11 mouse cellular contexts compared by ENCODE assay signal in the genomic region with DNA sequence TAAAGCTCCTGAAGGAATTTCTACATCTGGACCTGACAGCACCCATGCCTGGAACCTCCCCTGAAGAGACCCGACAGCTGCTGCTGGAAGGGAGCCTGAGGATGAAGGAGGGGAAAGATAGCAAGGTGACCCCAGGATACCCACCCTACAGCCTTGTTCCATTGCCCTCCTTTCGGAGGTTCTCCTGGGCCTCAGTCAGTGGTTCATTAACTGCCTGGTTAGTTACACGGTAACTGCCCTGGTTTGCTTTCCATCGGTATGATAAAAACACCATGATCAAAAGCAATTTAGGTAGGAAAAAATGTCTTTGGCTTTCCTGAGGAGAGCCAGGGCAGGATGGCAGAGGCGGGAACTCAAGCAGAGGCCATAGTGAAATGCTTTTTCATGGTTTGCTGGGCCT. TPM values are rescaled to one million over a fixed set of nuclear protein-coding genes. Genes with fewer than 3 reads are reported as not detected.
DNase-seq lines count a peak whose midpoint lies in the region; ATAC-seq and TF ChIP-seq lines count a peak whose summit lies in the region.
"Had no signal": no experiment of that assay in that cellular context is flagged by ENCODE, and none has a peak within 500 bp of the region (broad histone marks: within the 10 kb centered on the region; RNA-seq: fewer than 3 reads in every experiment).

No protein-coding gene starts in this region.

- peak overlapping the region; percentile 74 for H3K4me2 ChIP-seq in forebrain, embryonic 14.5 days (ENCODE audit: low read length)
- H3K4me2 ChIP-seq in hindbrain, postnatal 0 days (ENCODE audit: low read depth, low read length), result peak overlapping the region; percentile 52
- peak overlapping the region; percentile 73 for H3K4me2 ChIP-seq in midbrain, embryonic 13.5 days (replicated peaks)

- H3K9ac ChIP-seq in forebrain, embryonic 14.5 days (ENCODE audit: low read length), result peak overlapping the region; percentile 41; the same call in 1 of the 2 replicates
- H3K9ac ChIP-seq in hindbrain, postnatal 0 days (replicated peaks; ENCODE audit: low read length), result peak overlapping the region; percentile 6; the same call in 1 of the 2 replicates
- peak overlapping the region; percentile 36; the same call in 1 of the 2 replicates for H3K9ac ChIP-seq in midbrain, embryonic 13.5 days (replicated peaks)

- peak; percentile 69 for DNase-seq in kidney, adult 2 months
- DNase-seq in kidney, postnatal 10 days, result no peak
- no peak for DNase-seq in forebrain, embryonic 14.5 days (ENCODE audit: low spot score)
- DNase-seq in hindbrain, postnatal 0 days (ENCODE audit: low spot score), result no peak
- no peak for DNase-seq in frontal cortex, postnatal 10 days (ENCODE audit: low spot score in 2 of 2)
- no peak for DNase-seq in gastrocnemius, adult 18-20 months (ENCODE audit: low spot score)

- H3K9me3 ChIP-seq in forebrain, embryonic 14.5 days (replicated peaks; ENCODE audit: control insufficient read depth, low read length), result no peaks in the 10 kb centered on the region
- no peaks in the 10 kb centered on the region for H3K9me3 ChIP-seq in hindbrain, postnatal 0 days (ENCODE audit: low read length)
- H3K9me3 ChIP-seq in midbrain, embryonic 13.5 days, result no peaks in the 10 kb centered on the region

- TF ChIP-seq POLR2A in kidney, adult 2 months (IDR thresholded peaks at IDR 0.05; ENCODE audit: low read depth, low read length), result no peak

- TF ChIP-seq CTCF in kidney, adult 2 months (conservative IDR thresholded peaks at IDR 0.05; ENCODE audit: insufficient read depth, insufficient read length, low read depth, low read length), result no peak
- no peak for TF ChIP-seq CTCF in hindbrain, postnatal 0 days (IDR thresholded peaks at IDR 0.05; ENCODE audit: low read depth)

- ATAC-seq in forebrain, embryonic 14.5 days, result no peak
- no peak for ATAC-seq in hindbrain, postnatal 0 days
- ATAC-seq in midbrain, embryonic 13.5 days, result no peak
- no peak for ATAC-seq in cerebellum, adult (ENCODE audit: insufficient number of reproducible peaks, low FRiP score, low TSS enrichment)

- H3K36me3 ChIP-seq in kidney, adult 2 months (ENCODE audit: control insufficient read depth, insufficient read depth, low read length), result peaks cover 5% of the 10 kb centered on the region; the same call in 1 of the 2 replicates
- peaks cover 27% of the 10 kb centered on the region; the same call in 1 of the 2 replicates for H3K36me3 ChIP-seq in forebrain, embryonic 14.5 days (ENCODE audit: control insufficient read depth, insufficient read depth, low read length)
- peaks cover 17% of the 10 kb centered on the region for H3K36me3 ChIP-seq in hindbrain, postnatal 0 days (ENCODE audit: insufficient read depth, low read length)
- H3K36me3 ChIP-seq in midbrain, embryonic 13.5 days, result peaks cover 15% of the 10 kb centered on the region; the same call in 1 of the 2 replicates

- no peaks in the 10 kb centered on the region for H3K27me3 ChIP-seq in kidney, adult 2 months (replicated peaks; ENCODE audit: control insufficient read depth, insufficient read depth, low read length)
- H3K27me3 ChIP-seq in forebrain, embryonic 14.5 days (replicated peaks; ENCODE audit: control insufficient read depth, insufficient read depth, low read length), result 0 out of 2 replicates have a peak, but pooled peaks cover 3% of the 10 kb centered on the region
- H3K27me3 ChIP-seq in hindbrain, postnatal 0 days (ENCODE audit: insufficient read depth, low read length), result no peaks in the 10 kb centered on the region
- H3K27me3 ChIP-seq in midbrain, embryonic 13.5 days, result peaks cover 29% of the 10 kb centered on the region

- H3K4me1 ChIP-seq in kidney, adult 2 months (ENCODE audit: control insufficient read depth, insufficient read depth, low read length), result peaks cover 7% of the 10 kb centered on the region; the same call in 1 of the 2 replicates
- H3K4me1 ChIP-seq in forebrain, embryonic 14.5 days (ENCODE audit: control insufficient read depth, insufficient read depth, low read length), result peaks cover 13% of the 10 kb centered on the region
- H3K4me1 ChIP-seq in hindbrain, postnatal 0 days (ENCODE audit: insufficient read depth, low read length), result peaks cover 14% of the 10 kb centered on the region
- H3K4me1 ChIP-seq in midbrain, embryonic 13.5 days (replicated peaks), result peaks cover 21% of the 10 kb centered on the region

- no peak overlapping the region for H3K4me3 ChIP-seq in kidney, adult 2 months (ENCODE audit: insufficient read depth, low read depth, low read length)
- no peak overlapping the region for H3K4me3 ChIP-seq in forebrain, embryonic 14.5 days (ENCODE audit: low read depth, low read length)
- H3K4me3 ChIP-seq in hindbrain, postnatal 0 days (ENCODE audit: low read length), result peak overlapping the region; percentile 24
- peak overlapping the region; percentile 40; the same call in 1 of the 2 replicates for H3K4me3 ChIP-seq in midbrain, embryonic 13.5 days (replicated peaks)

- no peak overlapping the region for H3K27ac ChIP-seq in kidney, adult 2 months (ENCODE audit: insufficient read depth, low read depth, low read length)
- no peak overlapping the region for H3K27ac ChIP-seq in forebrain, embryonic 14.5 days (ENCODE audit: low read depth, low read length)
- H3K27ac ChIP-seq in hindbrain, postnatal 0 days, result peak overlapping the region; percentile 54
- H3K27ac ChIP-seq in midbrain, embryonic 13.5 days, result 0 out of 2 replicates have a peak overlapping the region, but pooled peaks have one; percentile 60

- 29% methylated on average over 5 of the region's 5 CpGs for WGBS in kidney, adult 2 months
- WGBS in forebrain, embryonic 14.5 days, result 88% methylated on average over 5 of the region's 5 CpGs
- WGBS in hindbrain, postnatal 0 days, result 74% methylated on average over 5 of the region's 5 CpGs
- 89% methylated on average over 5 of the region's 5 CpGs for WGBS in midbrain, embryonic 13.5 days

RNA-seq across cellular contexts. Expression of a gene that starts 7.1 kb away (rescaled TPM):
- polyA plus RNA-seq in kidney, adult 2 months (2012; rRNA removed), result 3.3 and 4.4 TPM in 2 replicates
- 0.62 and 1.3 TPM in 2 replicates for polyA plus RNA-seq in forebrain, embryonic 14.5 days (2014; fragmentation: Nextera tagmentation; extraction: Ambion mirVana)
- total RNA-seq in hindbrain, postnatal 0 days (2014; rRNA removed), result 0.22 and 1.6 TPM in 2 replicates
- polyA plus RNA-seq in hindbrain, postnatal 0 days (2015; fragmentation: Nextera tagmentation; extraction: Ambion mirVana), result 0.48 and 0.62 TPM in 2 replicates
- 0.87 and 0.97 TPM in 2 replicates for polyA plus RNA-seq in midbrain, embryonic 13.5 days (2015; fragmentation: Nextera tagmentation; extraction: Ambion mirVana)
- 1 to 10 TPM; 1.0 to 1.8 TPM for total RNA-seq in gastrocnemius, adult 18-20 months (2021)

RNA-seq across cellular contexts. Expression of a gene that starts 36.4 kb away (rescaled TPM):
- 22.2 and 23.6 TPM in 2 replicates for polyA plus RNA-seq in kidney, adult 2 months (2012; rRNA removed)
- polyA plus RNA-seq in forebrain, embryonic 14.5 days (2014; fragmentation: Nextera tagmentation; extraction: Ambion mirVana), result 5.0 and 7.1 TPM in 2 replicates
- total RNA-seq in hindbrain, postnatal 0 days (2014; rRNA removed), result 20.7 and 21.0 TPM in 2 replicates
- polyA plus RNA-seq in hindbrain, postnatal 0 days (2015; fragmentation: Nextera tagmentation; extraction: Ambion mirVana), result 13.1 and 13.3 TPM in 2 replicates
- 8.4 and 8.5 TPM in 2 replicates for polyA plus RNA-seq in midbrain, embryonic 13.5 days (2015; fragmentation: Nextera tagmentation; extraction: Ambion mirVana)
- total RNA-seq in gastrocnemius, adult 18-20 months (2021), result 1 to 10 TPM; 5.0 to 6.5 TPM

RNA-seq across cellular contexts. Expression of a gene that starts 43.5 kb away (rescaled TPM):
- polyA plus RNA-seq in kidney, adult 2 months (2012; rRNA removed), result 48.3 and 57.5 TPM in 2 replicates
- 0.19 TPM in 1 of 2 replicates, not detected in the other for polyA plus RNA-seq in forebrain, embryonic 14.5 days (2014; fragmentation: Nextera tagmentation; extraction: Ambion mirVana)
- 0.47 and 1.4 TPM in 2 replicates for total RNA-seq in hindbrain, postnatal 0 days (2014; rRNA removed)
- 0.71 and 0.79 TPM in 2 replicates for polyA plus RNA-seq in hindbrain, postnatal 0 days (2015; fragmentation: Nextera tagmentation; extraction: Ambion mirVana)
- polyA plus RNA-seq in midbrain, embryonic 13.5 days (2015; fragmentation: Nextera tagmentation; extraction: Ambion mirVana), result 0.07 TPM in 1 of 2 replicates, not detected in the other
- under 1 TPM; 0.36 to 0.59 TPM for total RNA-seq in gastrocnemius, adult 18-20 months (2021)

RNA-seq across cellular contexts. Expression of a gene that starts 50.0 kb away (rescaled TPM):
- 0.81 and 1.0 TPM in 2 replicates for polyA plus RNA-seq in kidney, adult 2 months (2012; rRNA removed)
- not detected in 2 replicates for polyA plus RNA-seq in forebrain, embryonic 14.5 days (2014; fragmentation: Nextera tagmentation; extraction: Ambion mirVana)
- total RNA-seq in hindbrain, postnatal 0 days (2014; rRNA removed), result not detected in 2 replicates
- not detected in 2 replicates for polyA plus RNA-seq in hindbrain, postnatal 0 days (2015; fragmentation: Nextera tagmentation; extraction: Ambion mirVana)
- 0.26 and 0.28 TPM in 2 replicates for polyA plus RNA-seq in midbrain, embryonic 13.5 days (2015; fragmentation: Nextera tagmentation; extraction: Ambion mirVana)
- total RNA-seq in gastrocnemius, adult 18-20 months (2021), result not detected
- total RNA-seq: hematopoietic stem cell, adult 5-6 weeks; left cerebral cortex, postnatal 25 days had no signal
- polyA plus RNA-seq: thymus, postnatal 0 days had no signal

Comparison
In these comparisons a context has a peak if more than half of its experiments do, and no peak if none do; other contexts are left out.
1. H3K27ac ChIP-seq: peak in hindbrain, postnatal 0 days (single experiment) and midbrain, embryonic 13.5 days (single experiment); none in kidney, adult 2 months (single experiment) and forebrain, embryonic 14.5 days (single experiment).
2. H3K4me3 ChIP-seq: peak in hindbrain, postnatal 0 days (single experiment) and midbrain, embryonic 13.5 days (single experiment); none in kidney, adult 2 months (single experiment) and forebrain, embryonic 14.5 days (single experiment).
3. RNA of a gene that starts 43.5 kb away (polyA plus RNA-seq): 48.3 to 57.5 TPM in kidney, adult 2 months; 0.71 to 0.79 TPM in hindbrain, postnatal 0 days, 0.07 TPM in midbrain, embryonic 13.5 days and 0.19 TPM in forebrain, embryonic 14.5 days; every median in the first group is over 10 times any median in the second.
4. Peak in every context shown above with its lines, with median percentiles within 50 percentile points of each other: H3K4me2 ChIP-seq and H3K9ac ChIP-seq.